Mouse (Mus musculus): ENCODE results near the gene Slco2b1.

DNA sequence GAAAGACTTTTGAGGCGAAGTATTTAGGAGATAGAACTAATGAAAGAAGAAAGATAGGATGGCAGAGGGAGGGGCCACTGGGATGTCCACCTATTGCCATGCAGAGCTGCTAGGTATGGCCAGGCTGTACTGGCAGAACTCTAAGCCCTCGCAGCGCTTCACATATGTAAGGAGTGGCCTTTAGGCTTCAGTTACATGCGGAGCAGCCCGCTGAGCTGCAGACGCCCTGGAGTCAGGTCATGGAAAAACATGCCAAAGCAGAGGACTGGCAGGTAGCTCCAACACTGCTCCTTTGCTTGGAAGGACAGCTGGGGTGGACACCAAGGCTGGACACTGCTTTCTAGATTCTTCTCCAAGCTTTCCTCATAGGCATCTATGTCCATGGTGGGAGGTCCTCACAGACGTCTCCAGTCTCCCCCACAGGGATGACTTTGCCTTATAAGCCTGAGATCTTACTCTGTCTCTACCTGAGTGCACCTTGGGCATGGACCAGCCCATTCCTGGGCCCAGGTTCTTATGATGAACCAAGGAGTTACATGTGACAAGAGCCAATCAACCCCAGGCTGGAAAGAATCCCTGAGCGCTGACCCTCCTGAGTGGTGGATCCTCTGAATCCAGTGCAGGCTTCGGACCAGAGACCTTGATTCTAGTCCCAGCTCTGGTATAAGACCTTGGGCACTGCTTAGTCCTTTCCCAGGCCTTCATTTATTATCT is 47.5 kb downstream of the Slco2b1 start:
- TF ChIP-seq CTCF (IDR thresholded peaks at IDR 0.05; ENCODE audit: low read depth, low read length) (no peak), TAL1 (conservative IDR thresholded peaks at IDR 0.05; ENCODE audit: low read depth, low read length) (no peak), GATA1 (IDR thresholded peaks at IDR 0.05; ENCODE audit: borderline replicate concordance, low read length) (no peak), GATA2 (IDR thresholded peaks at IDR 0.05; ENCODE audit: borderline replicate concordance, low read depth, low read length) (no peak), POLR2AphosphoS5 (IDR thresholded peaks at IDR 0.05; ENCODE audit: insufficient replicate concordance, low read depth, low read length) (no peak)

Measured in G1E (cell line).